Mouse (Mus musculus) granulocyte monocyte progenitor cell, adult 5-6 weeks (primary cell): ENCODE results near the gene Dbi. TPM values are rescaled to one million over a fixed set of nuclear protein-coding genes. Genes with fewer than 3 reads are reported as not detected.

Experiments used
- ATAC-seq: replicated peaks from 2 replicates; pipeline ENCODE4 v1.8.0; 2016; ENCODE audit warnings: mild to moderate bottlenecking, moderate TSS enrichment, inconsistent platforms; ENCODE audit not compliant: poor library complexity, severe bottlenecking
- total RNA-seq, 2 experiments: library from RNA; stranded (forward) in 1 of 2; stranded (reverse) in 1 of 2; fragments of 200-712, 200-1000 nt in 1 of 2; fragments of >200 nt in 1 of 2; fragmentation: Nextera tagmentation in 1 of 2; gene quantifications; 2 replicates each; pipeline ENCODE4 v1.2.3; 2014 to 2017

The Dbi gene
- total RNA-seq (2014; fragmentation: Nextera tagmentation) = 410 and 536 TPM in 2 replicates
- total RNA-seq (2017) = 307 and 413 TPM in 2 replicates

DNA sequence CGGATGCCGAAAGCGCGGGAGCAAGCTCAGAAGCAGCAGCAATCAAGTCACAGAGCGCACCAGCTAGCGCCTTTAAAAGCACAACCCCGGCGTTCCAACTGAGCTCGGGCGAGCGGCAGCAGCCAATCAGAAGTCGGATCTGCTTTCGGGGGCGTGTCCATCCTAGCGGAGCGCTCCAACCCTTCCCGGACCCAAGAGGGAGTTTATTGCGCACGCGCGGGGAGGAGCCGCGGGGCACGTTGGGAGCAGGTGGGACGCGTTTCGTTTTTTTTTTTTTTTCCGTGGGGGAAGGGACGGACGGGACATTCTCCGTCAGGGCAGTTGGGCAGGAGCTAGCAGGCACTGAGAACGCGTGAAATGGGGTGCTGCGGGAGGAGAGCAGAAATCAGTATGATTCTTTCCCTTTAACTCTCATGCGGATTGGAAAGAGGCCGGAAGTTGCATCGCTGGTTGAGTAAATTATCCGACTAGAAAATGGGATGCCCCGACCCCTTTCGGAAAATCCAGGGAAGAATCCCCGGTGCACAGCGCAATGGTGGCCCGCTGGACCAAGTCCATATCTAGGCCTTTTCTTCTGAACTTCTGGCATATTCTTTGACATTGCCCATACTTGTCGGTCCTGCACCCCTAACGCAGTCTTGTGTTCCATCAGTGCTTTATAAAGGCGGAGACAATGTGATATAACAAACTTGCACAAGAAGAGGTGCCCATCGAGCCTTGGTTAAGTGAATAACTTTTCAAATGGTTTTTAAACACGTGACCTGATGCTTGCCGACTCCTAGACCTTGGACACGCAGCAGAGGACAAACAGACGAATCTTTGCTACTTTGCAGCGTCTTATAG, at the start of gene Dbi, which contains the start of gene 3110009E18Rik:
Gene Dbi (minus strand): TSS at position 110 of the 843 bp plus-strand sequence.
Gene 3110009E18Rik (plus strand): TSS at position 219 of the 843 bp plus-strand sequence.
- ATAC-seq = peak; percentile 78

DNA sequence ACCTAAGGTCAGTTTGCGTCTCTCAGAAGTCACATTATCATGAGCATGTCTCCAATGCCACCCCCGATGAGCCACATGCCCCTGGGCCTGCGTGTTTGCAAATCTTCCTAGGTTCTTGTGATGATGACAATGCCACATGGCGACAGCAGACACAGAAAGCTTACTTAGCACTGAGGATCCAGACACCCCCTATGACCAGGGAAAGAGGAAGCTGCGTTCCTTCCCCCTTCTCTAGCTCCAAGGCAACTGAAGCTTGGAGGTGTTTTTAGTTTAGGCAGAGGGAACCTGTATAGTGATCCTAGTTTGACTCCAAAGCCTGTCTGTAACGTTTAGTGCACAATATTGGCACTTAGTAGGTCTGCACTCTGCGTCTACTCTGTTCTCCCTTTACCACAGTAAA, 49.4 kb upstream of the Dbi start:
- ATAC-seq = peak; percentile 53

DNA sequence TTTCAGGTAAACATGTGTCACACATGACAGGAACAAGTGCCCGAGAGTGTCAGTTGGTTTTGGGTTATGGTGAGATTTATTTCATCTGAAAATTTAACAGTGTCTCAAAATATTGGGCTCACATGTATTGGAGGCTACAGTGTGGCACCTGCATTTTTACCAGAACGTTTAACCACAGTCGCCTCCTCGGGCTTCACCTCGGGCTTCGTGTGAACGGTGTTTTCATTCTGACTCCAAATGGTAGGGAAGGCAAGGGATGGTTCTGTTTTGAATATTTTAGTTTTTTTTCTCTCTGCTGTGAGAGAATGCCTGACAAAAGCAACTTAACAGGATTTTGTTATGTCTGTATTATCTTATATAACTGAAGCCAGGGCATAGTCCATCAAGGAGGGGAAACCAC, 47.8 kb upstream of the Dbi start:
- no peak for ATAC-seq

DNA sequence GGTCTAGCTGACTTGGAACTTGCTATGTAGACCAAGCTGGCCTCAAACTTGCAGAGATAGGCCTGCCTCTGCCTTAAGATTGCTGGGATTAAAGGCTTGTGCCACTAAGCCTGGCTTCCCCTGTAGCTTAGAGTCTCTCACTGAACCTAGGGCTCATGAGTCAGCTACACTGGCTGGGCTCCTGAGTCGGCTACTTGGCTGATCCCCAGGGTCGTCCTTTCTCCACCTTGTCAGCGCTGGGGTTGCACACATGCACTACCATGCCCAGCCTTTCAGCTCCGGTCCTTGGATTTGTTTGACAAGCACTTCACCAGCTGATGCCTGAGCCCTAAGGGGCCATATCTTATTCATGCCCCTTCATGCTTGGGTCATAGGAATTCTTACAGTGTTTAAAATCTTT, 47.1 kb upstream of the Dbi start:
- no peak for ATAC-seq

DNA sequence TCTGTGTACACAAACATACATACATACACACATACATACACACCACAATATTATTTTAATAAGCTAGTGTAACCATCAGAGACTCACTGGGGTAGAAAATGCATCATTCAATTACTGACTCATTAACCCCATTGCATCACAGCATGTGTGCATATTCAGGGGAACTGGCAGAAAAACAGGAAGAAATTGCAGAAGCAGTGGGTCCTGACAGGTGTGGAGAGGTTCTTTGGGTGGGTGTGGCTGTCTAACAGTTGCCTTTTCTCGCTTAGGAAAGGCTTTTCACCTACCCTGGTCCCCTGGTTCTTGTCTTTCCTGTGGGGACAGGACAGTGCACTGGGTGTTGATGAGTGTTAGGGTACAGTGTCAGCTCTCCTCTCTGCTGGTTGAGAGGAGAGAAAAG, 41.7 kb upstream of the Dbi start:
- peak; percentile 91 for ATAC-seq

DNA sequence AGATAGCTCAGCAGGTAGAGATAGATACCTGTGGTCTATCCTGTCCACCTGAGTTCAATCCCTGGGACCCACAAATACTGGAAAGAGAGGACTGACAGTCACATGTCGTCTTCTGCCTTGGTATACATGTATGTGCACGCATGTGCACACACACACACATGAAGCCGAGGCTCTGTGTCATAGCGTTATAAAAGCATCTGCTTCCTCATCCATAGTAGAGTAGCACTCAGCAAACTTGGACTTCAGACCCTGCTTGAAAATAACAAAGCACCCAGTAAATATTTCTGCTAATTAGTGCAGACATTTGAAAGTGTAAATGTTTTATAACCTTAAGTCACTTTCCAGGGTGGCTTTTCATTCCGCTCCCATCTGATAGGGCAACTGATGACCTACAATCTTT, 40.6 kb upstream of the Dbi start:
- ATAC-seq = no peak

DNA sequence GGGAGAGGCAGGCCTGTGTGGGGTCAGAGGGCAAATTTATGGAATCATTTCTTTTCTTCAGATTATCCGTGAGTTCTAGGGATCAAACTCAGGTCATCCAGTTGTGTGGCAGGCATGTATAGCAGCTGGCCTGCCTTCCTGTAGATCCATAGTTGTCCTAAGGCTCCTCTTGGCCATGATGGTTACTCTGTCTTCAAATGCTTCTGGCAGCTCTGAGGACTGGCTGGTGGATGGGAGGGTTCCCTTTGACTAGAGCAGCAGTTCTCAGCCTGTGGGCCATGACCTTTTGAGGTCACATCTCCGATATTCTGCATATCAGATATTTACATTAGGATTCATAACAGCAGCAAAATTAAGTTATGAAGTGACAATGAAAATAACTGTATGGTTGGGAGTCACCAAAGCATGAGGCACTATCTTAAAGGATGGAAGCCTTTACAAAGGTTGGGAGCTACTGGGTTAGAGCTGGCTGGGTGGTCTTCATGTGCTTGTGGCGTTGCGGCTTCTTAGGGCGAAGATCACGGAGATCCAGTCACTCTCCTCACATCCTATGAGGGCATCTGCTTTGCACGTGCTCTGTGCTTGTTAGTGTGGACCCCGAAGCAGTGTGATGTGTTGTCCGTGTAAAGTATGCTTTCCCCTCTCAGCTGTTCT, 37.7 kb upstream of the Dbi start:
- ATAC-seq = no peak

- peak; percentile 77 for ATAC-seq
Observed at GRCm38 (mm10) chr1:120155325-120155724, 34.4 kb upstream of the Dbi start.

DNA sequence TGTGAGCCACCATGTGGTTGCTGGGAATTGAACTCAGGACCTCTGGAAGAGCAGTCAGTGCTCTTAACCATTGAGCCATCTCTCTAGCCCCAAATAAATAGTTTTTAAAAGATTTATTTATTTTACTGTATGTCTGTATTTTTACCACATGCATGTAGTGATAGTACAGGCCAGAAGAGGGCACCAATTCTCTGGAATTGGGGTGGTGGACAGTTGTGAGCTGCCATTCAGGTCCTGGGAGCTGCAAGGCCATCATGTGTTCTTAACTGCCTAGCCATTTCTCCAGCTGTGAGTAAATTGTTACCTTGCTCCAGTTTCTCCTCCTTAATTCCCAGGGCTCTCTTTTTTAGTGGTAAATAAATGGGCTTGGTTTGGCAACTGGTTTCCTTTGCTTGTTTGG, 33.4 kb upstream of the Dbi start:
- peak; percentile 75 for ATAC-seq

GRCm38 (mm10) chr1:120146994-120147393, 26.1 kb upstream of the Dbi start:
- peak; percentile 45; the same call in 1 of the 2 replicates for ATAC-seq

DNA sequence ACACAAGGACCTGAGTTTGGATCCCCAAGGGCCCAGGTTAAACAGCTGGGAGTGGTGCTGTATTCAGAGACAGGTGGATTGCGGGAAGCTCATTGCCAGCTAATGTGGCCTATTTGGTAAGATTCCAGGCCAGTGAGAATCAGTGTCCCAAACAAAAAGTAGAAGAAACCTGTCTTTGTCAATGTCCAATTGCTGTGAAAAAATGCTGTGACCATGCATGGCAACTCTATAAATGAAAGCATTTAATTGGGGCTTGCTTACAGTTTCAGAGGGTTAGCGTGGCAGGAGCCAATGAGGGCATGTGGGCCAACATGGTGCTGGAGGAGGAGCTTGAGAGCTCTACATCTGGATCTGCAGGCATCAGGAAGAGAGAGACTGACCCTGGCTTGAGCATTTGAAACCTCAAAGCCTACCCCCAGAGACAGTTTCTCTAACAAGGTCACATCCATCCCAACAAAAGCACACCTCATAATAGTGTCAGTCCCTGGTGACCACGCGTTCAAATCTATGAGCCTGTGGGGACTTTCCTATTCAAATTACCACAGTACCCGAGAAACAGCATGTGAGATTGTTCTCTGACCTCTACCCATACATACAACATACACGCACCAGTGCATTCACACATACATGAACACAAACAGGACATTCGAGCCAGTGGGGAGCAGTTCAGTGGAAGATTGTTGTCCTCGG, 24.8 kb upstream of the Dbi start:
- no peak for ATAC-seq

DNA sequence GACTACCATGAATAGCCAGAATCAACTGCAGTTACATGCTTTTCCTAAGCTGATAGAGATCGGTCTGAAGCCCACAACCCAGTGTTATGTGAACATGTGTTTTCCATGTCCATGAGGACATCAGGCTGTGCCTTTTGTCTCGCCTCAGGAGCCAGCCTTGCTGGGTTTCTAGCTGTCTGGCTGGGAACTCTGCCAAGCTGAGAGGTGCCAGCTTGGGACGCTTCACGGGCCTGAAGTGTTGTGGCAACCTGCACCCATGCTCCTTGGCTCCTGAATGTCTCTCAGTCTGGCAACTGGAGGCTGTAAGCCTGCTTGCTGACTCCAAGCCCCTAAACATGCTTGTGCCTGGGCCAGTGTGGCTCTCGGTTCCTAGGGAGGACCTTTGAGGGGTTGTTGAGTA, 21.7 kb upstream of the Dbi start:
- ATAC-seq = no peak

- ATAC-seq = no peak
Observed at GRCm38 (mm10) chr1:120140144-120140693, 19.3 kb upstream of the Dbi start.

DNA sequence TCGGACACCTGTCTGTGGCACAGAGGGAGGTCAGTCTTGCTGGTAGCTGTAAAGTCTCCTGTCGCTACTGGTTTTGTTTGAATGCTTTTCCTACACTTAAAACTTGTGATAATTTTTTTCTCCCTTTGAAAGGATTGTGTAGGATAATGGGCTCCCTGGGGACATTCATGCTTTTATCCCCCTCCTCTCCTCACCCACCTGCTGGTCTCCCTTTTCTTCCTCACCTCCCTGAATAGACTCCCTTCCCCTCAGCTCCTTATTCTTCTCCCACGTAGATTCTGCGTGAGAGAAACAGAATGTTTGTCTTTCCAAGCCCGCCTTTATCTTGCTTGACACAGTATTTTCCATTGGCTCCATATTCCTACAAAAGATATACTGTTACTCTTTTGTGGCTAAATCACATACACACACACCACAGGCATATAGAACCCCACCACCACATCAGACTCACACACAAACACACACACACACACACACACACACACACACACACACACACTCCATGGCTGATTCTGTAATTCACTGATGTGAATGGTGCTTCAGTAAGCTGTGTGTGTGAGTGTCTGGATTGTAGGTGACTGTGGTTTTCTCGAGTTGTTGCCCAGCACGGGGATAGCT, 18.2 kb upstream of the Dbi start:
- no peak for ATAC-seq

GRCm38 (mm10) chr1:120135934-120136786, 15.3 kb upstream of the Dbi start:
- ATAC-seq = peak; percentile 35

GRCm38 (mm10) chr1:120132376-120132775, 11.5 kb upstream of the Dbi start:
- no peak for ATAC-seq

- ATAC-seq = no peak
Observed at GRCm38 (mm10) chr1:120126318-120126717, 5.4 kb upstream of the Dbi start.

- no peak for ATAC-seq
Observed at GRCm38 (mm10) chr1:120125471-120125870, 4.6 kb upstream of the Dbi start.

DNA sequence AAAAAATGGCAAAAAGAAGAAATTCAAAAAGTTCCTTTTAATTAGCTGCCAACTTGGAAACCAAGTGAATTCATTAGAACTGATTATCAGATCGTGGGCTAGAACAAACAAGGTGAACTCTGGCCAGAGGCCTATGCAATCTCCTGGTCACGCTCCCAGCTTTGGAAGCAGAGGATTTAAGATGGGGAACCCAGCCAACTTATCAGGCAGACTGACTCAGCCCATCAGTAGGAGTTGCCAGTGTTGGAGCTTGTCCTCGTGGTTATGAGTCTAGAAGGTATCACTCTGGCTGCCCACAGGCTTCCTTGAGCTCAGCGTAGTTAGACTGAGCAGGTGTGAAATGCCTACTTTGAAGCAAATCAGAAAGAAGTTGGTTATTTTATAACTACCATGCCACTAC, 4.0 kb upstream of the Dbi start:
- ATAC-seq = no peak
